Mouse (Mus musculus): ENCODE data around the gene Gtpbp8. TPM values are rescaled to one million over a fixed set of nuclear protein-coding genes. Genes with fewer than 3 reads are reported as not detected.

Gtpbp8 gene
- polyA plus RNA-seq (2021; fragmentation: Nextera tagmentation) = 15.3 and 21.4 TPM in 2 replicates
- long read RNA-seq, experiment 1, transcript Gtpbp8-204 (6 exons, 3,415 nt) = major isoform, 81 of 196 reads
- long read RNA-seq, experiment 1, transcript Gtpbp8-202 (5 exons, 739 nt) = minor isoform, 23 of 196 reads
- long read RNA-seq, experiment 1, partial matches to known transcripts = 11 of 196 reads
- long read RNA-seq, experiment 1, other reads (novel, unspliced or antisense) = 78 of 196 reads
- long read RNA-seq, experiment 2, transcript Gtpbp8-204 (6 exons, 3,415 nt) = major isoform, 16 of 37 reads
- long read RNA-seq, experiment 2, partial matches to known transcripts = 4 of 37 reads
- long read RNA-seq, experiment 2, other reads (novel, unspliced or antisense) = 15 of 37 reads

DNA sequence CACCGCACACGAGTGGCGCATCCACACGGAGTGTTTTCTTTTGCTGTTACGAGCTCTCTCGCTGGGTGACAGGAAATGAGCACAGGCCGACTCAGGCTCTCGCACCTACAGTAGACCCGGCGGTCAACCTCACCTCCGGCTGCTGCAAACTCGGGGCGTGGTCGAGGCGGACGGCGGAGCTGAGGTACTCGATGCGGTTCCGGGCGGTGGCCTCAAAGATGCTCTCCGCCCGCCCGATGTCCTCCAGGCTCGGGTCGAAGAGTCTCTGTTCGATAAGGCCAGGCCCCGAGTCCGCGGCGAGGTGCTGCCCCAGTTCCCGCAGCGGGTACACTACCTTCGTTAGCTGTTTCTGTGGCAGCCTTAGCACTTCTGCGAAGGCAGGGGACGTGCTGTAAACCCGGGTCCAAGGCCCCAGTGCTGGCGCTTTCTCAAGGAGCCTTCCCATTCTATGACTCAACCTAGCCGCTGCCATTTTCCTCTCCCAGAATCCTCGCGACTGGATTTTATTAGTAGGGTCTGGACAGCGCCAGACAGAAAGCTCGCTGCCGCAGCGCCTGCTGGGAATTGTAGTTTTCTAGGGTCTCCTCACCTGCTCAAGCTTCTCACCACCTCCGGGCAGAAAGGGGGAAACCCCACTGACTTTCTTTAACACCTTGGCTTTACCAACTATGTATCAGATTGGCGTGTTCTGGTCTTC lies at the start of gene Gtpbp8:
TSS of gene Gtpbp8 (minus strand) at position 498 of the 697 bp plus-strand sequence.

DNA sequence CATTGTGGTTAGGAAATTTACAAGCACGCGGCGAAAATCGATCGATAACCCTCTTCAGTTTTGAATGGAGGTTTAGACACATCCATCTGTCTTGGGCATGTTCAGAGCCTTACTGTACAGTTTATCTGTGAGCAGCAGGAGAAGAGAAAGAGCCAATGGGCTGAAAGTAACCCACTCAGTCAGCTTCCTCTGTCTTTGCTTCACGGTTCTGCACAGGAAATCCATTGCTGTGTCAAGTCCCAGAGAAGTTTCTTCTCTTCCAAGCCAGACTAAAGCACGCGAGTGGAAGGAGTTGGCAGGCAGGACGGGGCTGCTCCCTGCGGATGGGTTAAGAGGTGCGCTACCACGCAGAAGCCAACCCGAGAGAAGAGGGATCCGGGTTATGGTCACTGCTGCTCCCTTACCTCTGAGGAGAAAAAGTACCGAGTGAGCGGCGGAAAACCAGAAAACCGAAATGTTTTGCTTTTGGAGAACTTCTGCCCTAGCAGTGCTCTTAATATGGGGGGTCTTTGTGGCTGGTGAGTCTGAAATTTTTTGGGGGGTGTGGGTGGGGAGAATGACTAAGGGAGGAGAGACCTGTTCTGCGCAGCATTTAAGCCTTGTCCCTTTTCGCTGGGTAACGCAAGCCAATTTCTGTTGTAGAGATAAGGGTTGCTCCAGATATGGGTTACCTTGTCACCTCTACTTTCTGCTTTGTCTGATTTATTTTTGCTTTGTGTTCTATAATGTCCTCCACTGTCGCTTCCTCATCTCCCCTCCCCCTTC lies 19.6 kb upstream of the Gtpbp8 start, which contains the start of gene Cd200r1:
TSS of gene Cd200r1 (plus strand) at position 182 of the 765 bp plus-strand sequence.

GRCm38 (mm10) chr16:44724083-44724787 lies 21.9 kb downstream of the Gtpbp8 start, which contains the start of gene Nepro:
Gene Nepro, plus strand, starts transcription at chr16:44724301.

Other genes starting within 250 kb of the Gtpbp8 start
- gene Boc, start 187.5 kb downstream of the Gtpbp8 start, polyA plus RNA-seq (2021; fragmentation: Nextera tagmentation) = 6.4 and 6.7 TPM in 2 replicates
- 1.9 and 2.3 TPM in 2 replicates for gene Nepro, start 22.1 kb downstream of the Gtpbp8 start, polyA plus RNA-seq (2021; fragmentation: Nextera tagmentation)
- gene Cd200r1, start 19.4 kb upstream of the Gtpbp8 start, polyA plus RNA-seq (2021; fragmentation: Nextera tagmentation) = 0.61 and 1.4 TPM in 2 replicates
- 0.14 TPM in 1 of 2 replicates, not detected in the other for gene Cd200r4, start 65.4 kb upstream of the Gtpbp8 start, polyA plus RNA-seq (2021; fragmentation: Nextera tagmentation)
- not detected in 2 replicates for gene Cd200r2, start 120.7 kb upstream of the Gtpbp8 start, polyA plus RNA-seq (2021; fragmentation: Nextera tagmentation)
- not detected in 2 replicates for gene Cd200r3, start 197.3 kb upstream of the Gtpbp8 start, polyA plus RNA-seq (2021; fragmentation: Nextera tagmentation)

Measured in left cerebral cortex, adult 6 months (tissue).